Mouse (Mus musculus) lung, postnatal 10 days (tissue): Measurements from ENCODE around the gene Gclm.
"Not testable (repeated sequence)": the region's sequence is repeated elsewhere in the genome, so short reads cannot be mapped to it uniquely, and the experiment has no call there.

Experiments used
- DNase-seq: peaks from one replicate; pipeline ENCODE4 v3.0.0; 2021

Gclm gene

DNA sequence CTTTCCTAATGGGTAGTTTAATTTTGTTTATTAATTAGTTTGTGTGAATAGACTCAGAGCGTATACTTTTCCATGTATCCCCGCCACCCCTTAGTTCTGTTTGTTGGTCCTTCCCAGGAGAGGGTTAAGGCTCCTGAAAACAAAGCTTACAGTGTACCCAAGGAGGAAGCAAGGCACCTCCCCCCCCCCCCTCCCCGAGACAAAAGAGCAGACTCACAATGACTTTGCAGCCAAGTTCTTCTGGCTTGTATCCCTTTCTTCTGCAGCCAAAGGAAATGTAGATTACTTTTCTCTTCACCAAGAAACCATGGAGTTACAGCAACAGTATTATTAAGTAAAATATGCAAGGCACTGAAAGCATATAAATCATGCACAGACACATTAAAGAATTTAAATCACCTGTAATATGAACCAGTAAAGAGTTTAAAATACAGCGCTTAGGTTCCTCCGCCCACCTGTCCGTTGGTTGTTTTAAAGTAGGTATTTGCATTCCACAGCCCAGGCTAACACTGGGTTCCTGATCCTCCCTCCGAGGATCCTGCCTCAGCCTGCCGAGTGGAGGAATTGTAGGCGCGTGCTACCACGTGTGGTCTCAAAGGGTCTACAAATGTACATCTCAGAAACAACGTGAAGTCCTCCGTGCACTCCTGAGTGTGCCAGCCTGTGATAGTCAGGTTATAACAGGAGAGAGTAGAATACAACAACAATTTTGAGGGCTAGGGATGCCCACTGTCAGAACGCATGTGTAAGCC lies 1.8 kb upstream of the Gclm start:
- DNase-seq = no peak

DNA sequence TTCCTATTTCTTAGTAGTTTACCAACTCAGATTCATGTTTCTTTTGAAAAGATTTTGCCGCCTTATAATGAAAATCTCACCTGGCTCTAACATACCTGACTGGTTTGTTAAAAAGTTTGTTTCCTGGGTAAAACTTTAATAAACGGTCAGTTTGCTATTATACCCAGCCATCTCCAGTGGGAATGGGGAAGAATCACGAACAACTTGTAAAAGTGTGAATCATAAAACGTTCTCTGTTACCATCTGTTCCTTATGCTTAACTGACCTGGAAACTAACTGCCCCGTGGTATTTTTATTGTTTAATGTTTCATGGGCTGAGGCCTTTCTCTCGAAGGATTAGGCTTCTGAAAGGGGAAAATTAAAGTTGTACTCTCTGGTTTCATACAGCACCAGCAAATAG lies 598 bp upstream of the Gclm start:
- DNase-seq = no peak

DNA sequence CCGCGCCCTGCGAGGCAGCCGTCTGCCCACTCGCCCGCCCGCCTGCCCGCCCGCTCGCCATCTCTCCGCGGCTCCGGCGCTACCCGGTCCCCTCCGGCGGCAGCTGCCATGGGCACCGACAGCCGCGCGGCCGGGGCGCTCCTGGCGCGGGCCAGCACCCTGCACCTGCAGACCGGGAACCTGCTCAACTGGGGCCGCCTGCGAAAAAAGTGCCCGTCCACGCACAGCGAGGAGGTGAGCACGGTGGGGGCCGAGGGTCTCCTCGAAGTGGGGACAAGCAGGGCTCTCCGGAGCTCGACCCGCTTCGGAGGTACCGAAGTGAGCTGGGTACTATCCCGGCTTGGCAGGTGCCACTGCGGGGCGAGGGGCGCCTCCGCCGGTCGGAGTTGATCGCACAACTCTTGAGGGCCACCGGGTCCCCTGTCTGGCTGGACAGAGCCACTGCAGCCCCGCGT lies 548 bp downstream of the Gclm start:
- peak; percentile 69 for DNase-seq

DNA sequence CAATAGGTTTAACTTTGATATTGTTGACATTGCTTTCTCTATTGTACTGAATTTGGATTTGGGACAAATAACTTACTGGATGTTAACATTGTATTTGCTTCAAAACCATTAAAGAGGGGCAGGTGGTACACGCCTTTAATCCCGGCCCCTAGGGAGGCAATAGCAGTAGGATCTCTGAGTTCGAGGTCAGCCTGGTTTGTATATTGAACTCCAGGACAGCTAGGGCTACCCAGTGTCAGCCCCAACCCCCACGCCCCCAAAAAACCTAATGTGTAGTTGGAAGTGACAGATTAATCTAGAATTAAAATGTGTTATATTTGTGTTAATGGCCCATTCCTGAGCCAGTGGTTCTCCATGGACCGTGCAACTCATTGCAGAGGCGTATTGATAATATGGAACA lies 1.0 kb downstream of the Gclm start:
- DNase-seq = no peak

DNA sequence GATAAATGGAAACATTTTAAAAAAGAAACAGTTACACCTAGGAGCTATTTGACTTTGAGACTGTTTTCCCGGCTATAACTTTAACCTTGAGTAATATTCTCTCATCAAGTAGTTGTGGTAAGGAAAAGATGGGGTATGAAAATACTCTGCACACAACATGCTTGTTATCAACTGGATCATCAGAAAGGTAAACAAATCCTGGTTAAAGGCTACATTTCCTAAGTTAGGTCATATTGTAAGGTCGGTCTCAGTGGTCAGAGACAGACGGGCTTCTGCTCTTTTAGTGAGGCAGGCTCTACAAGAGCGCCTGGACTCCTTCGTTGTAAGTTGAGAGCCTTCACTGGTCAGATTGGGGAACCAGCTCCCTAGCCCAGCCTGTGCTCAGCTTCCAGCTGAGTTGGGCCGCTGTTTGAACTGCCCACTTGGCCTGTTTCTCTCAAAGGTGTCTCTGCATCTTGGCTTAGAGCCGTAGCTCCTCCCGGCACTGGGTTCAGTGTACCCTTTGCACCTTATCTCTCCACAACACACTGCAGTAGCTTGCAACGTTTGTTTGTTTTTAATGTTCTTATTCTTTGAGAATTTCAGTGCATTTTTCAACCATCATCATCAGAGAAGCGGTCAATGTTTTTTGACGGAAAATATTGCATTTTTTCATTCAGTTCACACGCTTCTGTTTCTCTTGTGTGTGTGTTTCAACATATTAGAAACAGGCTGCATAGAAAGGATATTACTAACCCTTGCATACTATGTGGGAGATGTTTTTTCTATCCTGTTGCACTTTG lies 1.8 kb downstream of the Gclm start:
- no peak for DNase-seq

DNA sequence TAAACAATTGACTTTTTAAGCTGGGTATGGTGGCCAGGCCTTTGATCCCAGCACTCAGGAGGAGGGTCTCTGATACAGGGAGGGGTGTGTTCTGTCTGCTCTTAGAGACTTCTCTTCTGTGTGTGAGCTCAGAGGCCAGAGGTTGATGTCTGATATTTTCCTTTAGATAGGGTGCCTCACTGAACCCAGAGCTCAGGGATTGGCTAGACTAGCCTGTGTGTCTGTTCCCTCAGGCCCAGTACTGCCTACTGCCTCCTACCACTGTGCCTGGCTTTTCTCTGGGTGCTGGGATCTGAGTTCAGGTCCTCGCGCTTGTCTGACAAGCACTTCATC lies 2.4 kb downstream of the Gclm start:
- DNase-seq = no peak

DNA sequence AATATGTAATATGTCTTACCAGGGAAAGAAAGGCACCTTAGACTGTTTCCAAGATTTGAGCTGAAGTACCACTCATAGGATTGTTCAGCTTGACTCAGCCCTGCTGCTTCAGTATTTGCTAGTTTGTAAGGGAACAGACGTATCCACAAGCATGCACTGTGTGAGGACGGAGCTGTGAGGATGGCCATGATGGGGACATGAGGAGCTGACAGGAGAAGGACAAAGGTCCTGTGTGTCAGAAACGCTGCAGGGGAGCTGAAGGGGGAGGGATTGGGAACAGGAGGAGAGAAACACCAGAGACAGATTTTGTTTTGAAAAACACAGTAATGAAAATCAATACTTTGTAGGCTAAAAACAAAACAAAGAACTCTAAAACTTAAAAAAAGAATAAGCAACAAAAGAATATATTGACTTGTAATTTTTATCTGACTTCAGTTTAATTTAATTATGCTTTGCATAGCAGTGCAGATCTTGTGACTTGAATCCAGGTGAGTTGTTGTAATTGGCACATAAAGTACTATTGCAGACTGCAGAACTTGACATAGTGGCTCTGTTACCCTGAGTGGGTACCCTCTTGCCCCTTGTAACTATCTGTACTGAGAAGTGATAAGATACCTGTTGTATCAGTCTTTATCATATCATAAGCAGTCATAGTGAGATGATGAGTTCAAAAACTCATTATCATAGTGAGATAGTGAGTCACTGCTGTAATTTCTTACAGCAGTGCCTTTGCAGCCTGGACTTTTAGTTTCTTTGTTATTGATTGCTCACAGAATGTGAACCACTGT lies 7.3 kb downstream of the Gclm start:
- DNase-seq = no peak

DNA sequence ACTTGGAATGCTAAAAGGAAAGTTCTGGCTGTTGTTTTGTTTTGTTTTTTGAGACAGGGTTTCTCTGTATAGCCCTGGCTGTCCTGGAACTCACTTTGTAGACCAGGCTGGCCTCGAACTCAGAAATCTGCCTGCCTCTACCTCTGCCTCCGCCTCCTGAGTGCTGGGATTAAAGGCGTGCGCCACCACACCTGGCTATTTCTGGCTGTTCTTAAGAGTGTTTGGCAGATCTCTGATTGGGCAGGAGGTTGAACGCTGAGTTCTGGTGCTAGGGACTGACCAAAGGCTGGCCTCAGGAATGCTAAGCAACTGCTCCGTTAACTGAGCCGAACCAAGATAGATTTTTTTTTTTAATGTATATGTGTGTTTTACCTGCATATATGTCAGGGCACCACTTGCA lies 8.7 kb downstream of the Gclm start:
- DNase-seq = not testable (repeated sequence)

DNA sequence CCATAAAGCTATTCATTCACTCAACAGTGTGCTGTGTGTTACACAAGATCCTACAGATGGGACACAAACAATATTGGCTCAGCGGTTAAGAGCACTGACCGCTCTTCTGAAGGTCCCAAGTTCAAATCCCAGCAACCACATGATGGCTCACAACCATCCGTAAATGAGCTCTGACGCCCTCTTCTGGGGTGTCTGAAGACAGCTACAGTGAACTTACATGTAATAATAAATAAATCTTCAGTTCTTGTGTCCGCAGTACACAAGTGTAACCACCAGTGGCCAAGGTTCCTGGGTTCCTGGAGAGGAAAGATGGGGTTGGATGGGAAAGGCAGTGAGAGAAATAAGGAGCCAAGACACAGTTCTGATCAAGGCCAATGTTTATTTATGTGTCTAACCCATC lies 24.6 kb downstream of the Gclm start:
- DNase-seq = peak; percentile 18

DNA sequence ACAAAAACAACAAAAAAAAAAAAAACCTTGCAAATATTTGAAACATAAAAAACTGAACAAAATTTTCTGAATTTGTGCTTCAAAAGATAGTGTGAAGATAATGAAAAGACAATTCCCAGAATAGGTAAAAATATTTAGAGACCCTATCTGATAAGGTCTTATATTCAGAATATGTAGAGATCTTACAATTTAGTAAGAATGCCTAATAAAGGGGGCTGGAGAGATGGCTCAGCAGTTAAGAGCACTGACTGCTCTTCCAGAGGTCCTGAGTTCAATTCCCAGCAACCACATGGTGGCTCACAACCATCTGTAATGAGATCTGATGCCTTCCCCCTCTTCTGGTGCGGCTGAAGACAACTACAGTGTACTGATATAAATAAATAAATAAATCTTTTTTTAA lies 27.2 kb downstream of the Gclm start:
- DNase-seq = not testable (repeated sequence)

DNA sequence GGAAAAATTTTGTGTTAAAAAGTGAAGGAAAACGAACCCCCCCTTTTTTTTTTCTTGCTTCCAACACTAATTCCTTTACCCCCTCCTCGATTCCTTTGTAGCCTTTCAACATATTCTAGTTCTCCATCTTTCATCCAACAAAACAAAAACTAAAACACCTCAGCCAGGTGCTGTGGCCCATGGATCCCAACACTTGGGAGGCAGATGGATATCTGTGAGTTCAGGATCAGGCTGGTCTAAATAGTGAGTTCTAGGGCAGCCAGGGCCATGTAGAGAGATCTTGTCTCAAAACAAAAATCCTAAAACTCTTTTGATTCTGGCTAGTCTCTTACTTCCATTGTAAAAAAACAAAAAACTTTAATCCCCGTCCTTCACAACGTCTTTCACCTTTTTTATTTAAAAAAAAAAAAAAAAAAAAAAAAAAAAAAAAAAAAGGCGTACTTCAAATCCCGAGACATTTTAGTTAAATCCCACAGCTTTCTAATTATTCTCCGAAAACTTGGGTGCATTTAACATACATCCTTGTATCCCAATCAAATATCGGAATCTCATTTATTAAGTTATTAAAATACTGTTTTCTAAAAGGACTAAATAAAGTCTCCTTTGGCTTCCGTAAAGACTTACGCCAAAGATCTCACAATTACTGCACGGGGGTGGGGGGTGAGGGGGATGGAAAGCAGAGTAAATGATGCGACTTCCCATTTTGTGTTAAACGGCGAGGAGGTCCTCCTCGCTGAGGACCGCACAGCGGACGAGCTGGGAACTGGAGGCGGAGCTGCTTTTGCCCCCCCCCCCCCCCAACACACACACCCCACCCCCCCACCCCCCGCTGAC lies 28.3 kb downstream of the Gclm start:
- no peak for DNase-seq

DNA sequence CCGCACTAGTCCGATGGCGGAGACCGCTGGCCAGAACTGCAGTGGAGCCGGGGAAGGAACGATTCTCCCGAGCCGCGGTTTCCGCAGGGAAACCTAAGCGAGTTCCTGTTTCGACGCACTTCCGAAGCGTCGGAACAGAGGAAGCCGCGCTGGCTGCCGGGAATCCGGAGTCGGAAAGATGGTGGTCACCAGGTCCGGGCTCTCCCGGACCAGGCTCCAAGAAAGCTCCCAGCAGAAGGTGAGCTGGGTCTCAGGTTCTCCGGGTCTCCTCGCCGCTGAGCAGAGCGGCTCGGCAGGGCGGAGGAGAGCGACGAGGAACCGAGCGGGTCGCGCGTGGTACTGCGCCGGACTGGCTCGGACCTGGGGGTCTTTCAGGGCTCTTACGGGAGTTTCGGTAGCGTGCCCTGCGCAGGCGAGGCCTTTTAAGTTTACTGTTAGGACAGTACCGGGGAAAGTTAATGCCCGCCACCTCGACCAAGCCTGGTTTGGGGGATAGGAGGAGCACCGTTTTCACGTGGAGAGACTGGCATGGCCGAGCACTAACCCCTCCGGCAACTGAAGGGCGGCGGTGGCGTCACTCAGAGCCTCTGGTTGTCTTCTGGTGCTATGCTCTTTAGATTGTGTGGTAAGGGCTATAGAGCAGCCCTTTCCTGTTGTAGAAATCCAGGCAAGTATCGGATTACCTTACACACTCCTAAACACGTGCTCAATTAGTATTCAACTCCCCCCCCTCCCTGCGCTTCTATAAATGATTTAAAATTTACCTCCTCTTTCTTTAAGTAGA lies 29.1 kb downstream of the Gclm start, which contains the start of gene Dnttip2:
Gene Dnttip2 (plus strand): TSS at position 148 of the 784 bp plus-strand sequence.
- peak; percentile 96 for DNase-seq

DNA sequence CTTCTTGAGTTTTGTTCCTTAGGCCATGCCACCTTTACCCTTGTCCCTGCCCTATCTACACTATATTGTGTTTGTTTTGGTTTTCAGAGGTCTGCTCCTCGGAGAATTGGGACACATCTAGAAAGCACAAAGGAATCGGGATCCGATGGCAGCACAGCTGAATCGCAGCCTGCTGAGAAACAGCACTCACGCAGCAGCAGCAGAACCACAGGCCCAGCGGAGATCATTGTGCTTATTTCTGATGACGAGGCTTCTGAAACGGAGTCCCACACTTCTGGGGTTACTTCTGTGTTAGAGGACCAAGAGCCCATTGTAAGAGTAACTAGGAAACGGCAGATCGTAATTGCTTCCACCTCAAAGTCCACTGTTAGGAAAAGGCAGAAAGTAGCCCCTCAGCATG lies 29.8 kb downstream of the Gclm start:
- no peak for DNase-seq

DNA sequence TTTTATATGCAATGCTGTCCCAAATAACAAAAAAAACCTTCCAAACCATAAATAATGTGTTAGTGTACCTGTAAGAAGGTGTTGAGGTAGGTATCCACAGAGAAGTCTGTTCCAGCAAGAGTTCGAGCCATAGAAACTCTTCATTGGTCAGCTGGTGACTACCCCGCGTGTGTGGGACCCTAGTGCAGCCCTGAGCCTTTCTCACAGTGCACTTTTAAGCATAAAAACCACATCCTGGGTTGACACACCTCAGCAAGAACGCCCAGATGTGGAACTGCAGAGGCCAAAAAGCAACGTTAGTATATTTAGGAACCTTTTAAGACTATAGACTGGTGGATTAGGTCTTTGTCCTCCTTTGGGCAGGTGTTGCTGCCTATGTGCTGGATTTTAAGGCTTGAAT lies 41.8 kb downstream of the Gclm start:
- DNase-seq = no peak

DNA sequence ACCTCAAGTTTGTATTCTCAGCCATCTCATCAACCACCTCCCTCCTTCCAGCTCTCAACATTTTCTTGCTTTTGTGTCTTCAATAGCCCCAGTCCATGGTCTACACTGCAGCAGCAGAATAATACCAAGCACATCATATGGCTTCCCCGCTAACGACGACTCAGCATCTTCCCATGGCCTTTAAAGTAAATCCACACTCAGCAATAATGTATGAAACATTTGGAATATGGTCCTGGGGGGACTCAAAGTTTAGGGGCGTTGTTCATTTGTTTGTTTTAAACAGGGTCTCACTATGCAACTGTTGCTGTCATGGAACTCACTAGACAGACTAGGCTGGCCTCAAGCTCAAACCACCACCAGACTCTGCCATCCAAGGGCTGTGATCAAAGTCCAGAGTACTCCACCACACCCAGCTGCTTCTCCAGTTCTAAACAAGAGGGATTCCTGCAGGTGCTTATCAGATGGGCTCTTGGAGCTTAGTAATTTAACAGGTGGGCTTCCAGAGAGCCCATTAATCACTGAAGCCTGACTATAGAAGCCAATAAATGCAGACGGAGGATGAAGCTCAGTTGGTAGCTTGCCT lies 43.3 kb downstream of the Gclm start:
- no peak for DNase-seq

DNA sequence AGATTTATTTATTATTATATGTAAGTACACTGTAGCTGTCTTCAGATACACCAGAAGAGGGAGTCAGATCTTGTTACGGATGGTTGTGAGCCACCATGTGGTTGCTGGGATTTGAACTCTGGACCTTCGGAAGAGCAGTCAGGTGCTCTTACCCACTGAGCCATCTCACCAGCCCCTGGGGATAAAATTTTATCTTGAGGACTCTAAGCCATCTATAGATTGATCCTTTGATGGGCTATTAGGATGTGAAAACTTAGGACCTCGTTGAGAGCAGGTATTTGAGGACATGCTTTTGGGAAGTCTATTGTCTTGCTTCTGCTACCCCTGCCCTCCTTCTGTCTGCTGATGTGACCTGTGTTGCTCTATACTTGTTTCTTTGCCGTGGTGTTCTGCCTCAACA lies 44.0 kb downstream of the Gclm start:
- not testable (repeated sequence) for DNase-seq

DNA sequence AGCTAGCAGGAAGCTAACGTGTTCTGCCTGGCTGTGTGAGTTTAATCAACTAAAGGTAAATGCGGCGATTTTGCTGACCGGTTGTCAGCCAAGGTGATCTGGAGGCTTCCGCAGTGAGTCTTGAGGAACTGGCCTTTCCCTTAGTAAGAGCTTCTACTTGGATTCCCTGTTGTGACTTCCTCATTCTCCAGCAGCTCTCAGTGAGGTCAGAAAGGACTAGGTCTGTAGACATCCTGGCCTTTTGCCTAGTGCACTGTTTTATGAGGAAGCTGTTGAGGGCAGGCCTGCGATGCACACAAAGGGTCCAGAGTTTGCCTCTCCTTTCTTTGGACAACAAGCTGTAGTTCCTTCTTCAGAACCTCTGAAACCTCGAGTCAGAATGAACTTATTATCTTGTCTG lies 45.3 kb downstream of the Gclm start:
- DNase-seq = peak; percentile 59

DNA sequence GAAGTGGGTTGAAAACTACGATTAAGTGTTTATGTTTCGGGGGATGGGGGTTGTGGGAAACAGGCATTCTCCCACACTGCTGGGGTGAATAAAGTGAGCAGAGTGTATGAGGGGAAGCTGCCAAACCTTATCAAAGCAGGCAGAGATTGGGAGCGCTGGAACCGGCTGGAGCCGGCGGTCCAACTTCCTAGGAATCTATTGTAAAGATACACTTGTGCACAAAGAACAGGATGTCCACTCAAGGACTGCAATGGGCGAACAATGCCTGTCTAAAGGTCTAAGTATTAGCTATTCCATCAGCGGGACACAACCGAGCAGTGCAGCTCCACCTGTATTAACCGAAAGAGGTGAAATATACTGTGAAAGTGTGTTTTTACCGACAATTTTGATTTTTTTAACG lies 46.5 kb downstream of the Gclm start:
- DNase-seq = peak; percentile 53

DNA sequence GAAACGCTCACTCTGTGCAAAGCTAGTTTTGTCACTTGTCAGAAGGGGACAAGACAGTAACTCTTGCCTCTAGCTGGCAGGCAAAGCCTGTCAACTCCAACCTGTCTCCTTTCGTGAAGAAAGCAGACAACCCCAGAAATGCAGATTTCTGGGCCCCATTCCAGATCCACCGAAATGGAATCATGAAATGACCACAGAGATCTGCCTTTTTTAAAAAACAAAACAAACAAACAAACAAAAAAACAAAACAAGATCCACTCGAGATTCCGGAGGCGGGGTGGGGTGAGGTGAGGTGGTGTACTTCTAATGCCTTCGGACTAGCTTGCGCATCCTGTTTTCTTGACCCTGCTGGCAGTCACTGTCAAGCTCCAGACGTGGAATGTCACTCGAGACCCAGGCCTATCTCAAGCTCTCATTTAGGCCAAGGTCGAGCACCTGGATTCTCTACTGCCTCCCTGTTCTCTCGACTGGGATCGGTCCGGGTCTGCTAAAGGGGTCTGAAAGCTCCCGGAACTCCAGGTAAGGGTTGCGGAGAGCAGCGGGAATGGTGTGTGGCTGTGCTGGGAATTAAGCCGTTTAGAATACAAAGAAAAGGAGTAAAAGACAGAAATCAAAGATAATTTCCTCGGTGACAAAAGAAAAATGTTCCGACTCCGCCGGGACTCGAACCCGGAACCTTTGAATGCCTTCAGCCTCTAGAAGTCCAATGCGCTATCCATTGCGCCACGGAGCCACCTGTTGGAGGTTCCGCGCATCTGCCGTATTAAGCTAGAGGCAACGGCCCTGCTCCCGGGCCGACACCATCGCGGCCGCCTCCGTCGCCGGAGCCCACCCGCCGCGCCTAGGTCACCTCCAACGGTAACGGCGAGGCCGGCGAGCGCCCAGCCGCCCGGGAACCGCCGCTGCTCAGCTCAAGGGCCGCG lies 47.2 kb downstream of the Gclm start:
- DNase-seq = peak; percentile 94

DNA sequence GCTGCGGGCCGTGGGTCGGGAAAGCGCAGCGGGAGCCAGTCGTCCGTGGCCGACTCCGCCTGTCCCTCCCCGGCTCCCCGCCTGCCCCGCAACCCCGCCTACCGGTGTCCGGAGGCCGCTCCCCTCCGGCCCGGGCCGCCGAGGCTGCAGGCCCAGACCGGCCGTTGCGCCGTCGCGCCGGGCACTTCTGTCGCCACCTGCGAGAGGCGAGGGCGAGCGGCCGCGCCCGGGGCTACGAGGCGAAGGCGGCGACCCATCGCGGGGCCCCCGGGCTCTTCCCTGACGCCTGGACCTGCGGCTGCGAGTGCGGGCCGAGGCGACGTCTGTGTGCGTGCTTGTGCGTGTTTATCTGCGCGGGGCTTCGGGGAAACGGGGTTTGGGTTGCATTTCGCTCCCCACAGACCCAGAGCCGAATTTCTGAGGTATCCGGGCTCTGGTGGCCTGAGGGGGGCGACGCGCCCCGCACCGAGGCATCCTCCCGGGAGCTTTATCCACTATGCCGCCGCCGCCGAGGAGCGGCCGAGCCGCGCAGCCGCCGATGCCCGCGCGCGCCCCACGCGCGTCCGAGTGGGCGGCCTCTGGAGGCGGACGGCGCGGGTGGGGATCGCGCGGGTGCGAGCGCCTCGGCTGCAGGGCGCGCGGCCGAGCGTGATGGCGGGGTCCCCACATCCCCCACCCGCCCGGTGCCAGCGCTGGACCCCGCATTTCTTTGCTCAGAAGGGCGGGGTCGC lies 48.0 kb downstream of the Gclm start:
- DNase-seq = peak; percentile 90
